Mouse (Mus musculus): ENCODE data around the gene Epdr1. TPM values are rescaled to one million over a fixed set of nuclear protein-coding genes. Genes with fewer than 3 reads are reported as not detected.
A peak's percentile ranks its signal among the peaks of the same experiment; 100 is the strongest.

Gene Epdr1
- polyA plus RNA-seq (2015; fragmentation: Nextera tagmentation; extraction: Ambion mirVana), result 20.7 and 21.2 TPM in 2 replicates

- WGBS, result under 1% methylated on average over 45 of the region's 46 CpGs
- peak within 1 kb of the TSS; percentile 92 for H3K9ac ChIP-seq
- H3K4me1 ChIP-seq (replicated peaks), result peaks cover 28% of the 10 kb centered on the region
- ATAC-seq (ENCODE audit: low read depth), result peak; percentile 90
- H3K36me3 ChIP-seq, result no peaks in the 10 kb centered on the region
- H3K27ac ChIP-seq (replicated peaks), result peak within 1 kb of the TSS; percentile 89
- peaks cover 21% of the 10 kb centered on the region for H3K27me3 ChIP-seq
- H3K9me3 ChIP-seq, result no peaks in the 10 kb centered on the region
- peak within 1 kb of the TSS; percentile 74 for H3K4me3 ChIP-seq
- H3K4me2 ChIP-seq, result peak within 1 kb of the TSS; percentile 69
These were observed at the start of gene Epdr1 for GRCm38 (mm10) chr13:19619216-19619927. Epdr1 (minus strand) TSS chr13:19619927.

GRCm38 (mm10) chr13:19668355-19669140 lies 48.8 kb upstream of the Epdr1 start:
- no peak overlapping the region for H3K4me2 ChIP-seq
- H3K36me3 ChIP-seq, result no peaks in the 10 kb centered on the region
- H3K9ac ChIP-seq, result no peak overlapping the region
- no peak overlapping the region for H3K4me3 ChIP-seq
- no peaks in the 10 kb centered on the region for H3K9me3 ChIP-seq
- ATAC-seq (ENCODE audit: low read depth), result no peak
- H3K27me3 ChIP-seq, result no peaks in the 10 kb centered on the region
- no peaks in the 10 kb centered on the region for H3K4me1 ChIP-seq (replicated peaks)
- no peak overlapping the region for H3K27ac ChIP-seq (replicated peaks)
- WGBS, result 64% methylated on average over 4 of the region's 4 CpGs

GRCm38 (mm10) chr13:19652405-19652804 lies 32.7 kb upstream of the Epdr1 start:
- Histone ChIP-seq H3K9ac (no peak overlapping the region), H3K9me3 (no peaks in the 10 kb centered on the region), H3K27me3 (no peaks in the 10 kb centered on the region), H3K36me3 (no peaks in the 10 kb centered on the region), H3K4me3 (no peak overlapping the region), H3K4me1 (replicated peaks) (no peaks in the 10 kb centered on the region), H3K27ac (replicated peaks) (no peak overlapping the region), H3K4me2 (no peak overlapping the region)
- ATAC-seq (ENCODE audit: low read depth), result no peak
- 88% methylated on average over 2 of the region's 2 CpGs for WGBS

- 100% methylated on average over 2 of the region's 2 CpGs for WGBS
- no peaks in the 10 kb centered on the region for H3K36me3 ChIP-seq
- no peak overlapping the region for H3K4me3 ChIP-seq
- no peaks in the 10 kb centered on the region for H3K27me3 ChIP-seq
- H3K27ac ChIP-seq (replicated peaks), result no peak overlapping the region
- no peak for ATAC-seq (ENCODE audit: low read depth)
- no peak overlapping the region for H3K9ac ChIP-seq
- no peaks in the 10 kb centered on the region for H3K9me3 ChIP-seq
- H3K4me1 ChIP-seq (replicated peaks), result no peaks in the 10 kb centered on the region
- H3K4me2 ChIP-seq, result no peak overlapping the region
These were observed 30.1 kb upstream of the Epdr1 start for GRCm38 (mm10) chr13:19649824-19650223.

- Histone ChIP-seq H3K9me3 (no peaks in the 10 kb centered on the region), H3K4me3 (no peak overlapping the region), H3K9ac (no peak overlapping the region), H3K4me1 (replicated peaks) (no peaks in the 10 kb centered on the region), H3K4me2 (no peak overlapping the region), H3K27me3 (no peaks in the 10 kb centered on the region), H3K36me3 (no peaks in the 10 kb centered on the region), H3K27ac (replicated peaks) (no peak overlapping the region)
- ATAC-seq (ENCODE audit: low read depth), result no peak
- 81% methylated on average over 2 of the region's 2 CpGs for WGBS
These were observed 24.5 kb upstream of the Epdr1 start for GRCm38 (mm10) chr13:19644225-19644624.

GRCm38 (mm10) chr13:19643519-19643918 lies 23.8 kb upstream of the Epdr1 start:
- no peak overlapping the region for H3K4me2 ChIP-seq
- H3K27me3 ChIP-seq, result no peaks in the 10 kb centered on the region
- H3K4me1 ChIP-seq (replicated peaks), result no peaks in the 10 kb centered on the region
- no peak overlapping the region for H3K9ac ChIP-seq
- no peaks in the 10 kb centered on the region for H3K36me3 ChIP-seq
- ATAC-seq (ENCODE audit: low read depth), result no peak
- no peaks in the 10 kb centered on the region for H3K9me3 ChIP-seq
- no peak overlapping the region for H3K27ac ChIP-seq (replicated peaks)
- no peak overlapping the region for H3K4me3 ChIP-seq
- 24% methylated on average over 1 of the region's 1 CpGs for WGBS

GRCm38 (mm10) chr13:19640203-19640851 lies 20.6 kb upstream of the Epdr1 start:
- Histone ChIP-seq H3K4me3 (no peak overlapping the region), H3K9ac (no peak overlapping the region), H3K9me3 (no peaks in the 10 kb centered on the region), H3K27ac (replicated peaks) (no peak overlapping the region), H3K4me2 (no peak overlapping the region), H3K4me1 (replicated peaks) (no peaks in the 10 kb centered on the region), H3K36me3 (no peaks in the 10 kb centered on the region), H3K27me3 (no peaks in the 10 kb centered on the region)
- WGBS, result 90% methylated on average over 2 of the region's 2 CpGs
- ATAC-seq (ENCODE audit: low read depth), result no peak

- no peaks in the 10 kb centered on the region for H3K9me3 ChIP-seq
- H3K4me3 ChIP-seq, result no peak overlapping the region
- no peak overlapping the region for H3K27ac ChIP-seq (replicated peaks)
- no peaks in the 10 kb centered on the region for H3K4me1 ChIP-seq (replicated peaks)
- H3K9ac ChIP-seq, result no peak overlapping the region
- ATAC-seq (ENCODE audit: low read depth), result no peak
- H3K36me3 ChIP-seq, result no peaks in the 10 kb centered on the region
- H3K4me2 ChIP-seq, result no peak overlapping the region
- no peaks in the 10 kb centered on the region for H3K27me3 ChIP-seq
- 78% methylated on average over 4 of the region's 4 CpGs for WGBS
These were observed 16.4 kb upstream of the Epdr1 start for GRCm38 (mm10) chr13:19636131-19636530.

- Histone ChIP-seq H3K9me3 (no peaks in the 10 kb centered on the region), H3K27ac (replicated peaks) (no peak overlapping the region), H3K9ac (no peak overlapping the region), H3K27me3 (no peaks in the 10 kb centered on the region), H3K4me1 (replicated peaks) (no peaks in the 10 kb centered on the region), H3K4me2 (no peak overlapping the region), H3K4me3 (no peak overlapping the region), H3K36me3 (no peaks in the 10 kb centered on the region)
- ATAC-seq (ENCODE audit: low read depth), result no peak
- 91% methylated on average over 5 of the region's 5 CpGs for WGBS
These were observed 11.3 kb upstream of the Epdr1 start for GRCm38 (mm10) chr13:19630768-19631709.

GRCm38 (mm10) chr13:19626473-19626872 lies 6.7 kb upstream of the Epdr1 start:
- Histone ChIP-seq H3K9me3 (no peaks in the 10 kb centered on the region), H3K27ac (replicated peaks) (no peak overlapping the region), H3K36me3 (no peaks in the 10 kb centered on the region), H3K27me3 (peaks cover 22% of the 10 kb centered on the region), H3K4me1 (replicated peaks) (peaks cover 17% of the 10 kb centered on the region), H3K4me3 (no peak overlapping the region), H3K4me2 (no peak overlapping the region), H3K9ac (no peak overlapping the region)
- 80% methylated on average over 1 of the region's 1 CpGs for WGBS
- no peak for ATAC-seq (ENCODE audit: low read depth)

GRCm38 (mm10) chr13:19624632-19625320 lies 5.0 kb upstream of the Epdr1 start:
- ATAC-seq (ENCODE audit: low read depth), result no peak
- H3K9me3 ChIP-seq, result no peaks in the 10 kb centered on the region
- 81% methylated on average over 11 of the region's 11 CpGs for WGBS
- H3K27ac ChIP-seq (replicated peaks), result no peak overlapping the region
- peak overlapping the region; percentile 87 for H3K4me2 ChIP-seq
- peaks cover 17% of the 10 kb centered on the region for H3K4me1 ChIP-seq (replicated peaks)
- H3K9ac ChIP-seq, result no peak overlapping the region
- peaks cover 29% of the 10 kb centered on the region for H3K27me3 ChIP-seq
- H3K36me3 ChIP-seq, result no peaks in the 10 kb centered on the region
- H3K4me3 ChIP-seq, result no peak overlapping the region
